In genomic region chr6:92983421-92983820, GRCm38 (mm10) we compare ENCODE assay signal across 9 mouse cellular contexts. TPM values are rescaled to one million over a fixed set of nuclear protein-coding genes. Genes with fewer than 3 reads are reported as not detected.
DNase-seq lines count a peak whose midpoint lies in the region; ATAC-seq lines count a peak whose summit lies in the region.
"Had no signal": no experiment of that assay in that cellular context is flagged by ENCODE, and none has a peak within 500 bp of the region (broad histone marks: within the 10 kb centered on the region; RNA-seq: fewer than 3 reads in every experiment).

No protein-coding gene starts in this region.

- no peaks in the 10 kb centered on the region for H3K9me3 ChIP-seq in heart, embryonic 13.5 days
- no peaks in the 10 kb centered on the region for H3K9me3 ChIP-seq in liver, embryonic 11.5 days (ENCODE audit: control insufficient read depth, low read length)

- WGBS in heart, embryonic 13.5 days = 45% methylated on average over 7 of the region's 7 CpGs
- 81% methylated on average over 7 of the region's 7 CpGs for WGBS in liver, embryonic 11.5 days

- no peak; the same call in 1 of the 2 replicates for ATAC-seq in heart, embryonic 13.5 days (ENCODE audit: extremely low read depth, insufficient number of reproducible peaks, low FRiP score, low TSS enrichment)
- no peak for ATAC-seq in liver, embryonic 11.5 days (replicated peaks; ENCODE audit: low FRiP score)

- H3K36me3 ChIP-seq in heart, embryonic 13.5 days = no peaks in the 10 kb centered on the region
- H3K36me3 ChIP-seq in liver, embryonic 11.5 days (ENCODE audit: control insufficient read depth, insufficient read depth, low read length) = no peaks in the 10 kb centered on the region
- H3K36me3 ChIP-seq: G1E had no signal

- peaks cover 52% of the 10 kb centered on the region for H3K4me1 ChIP-seq in heart, embryonic 13.5 days
- peaks cover 3% of the 10 kb centered on the region; the same call in 1 of the 2 replicates for H3K4me1 ChIP-seq in liver, embryonic 11.5 days (replicated peaks; ENCODE audit: control insufficient read depth, insufficient read depth, low read length)

- H3K27ac ChIP-seq in heart, embryonic 13.5 days (replicated peaks) = peak overlapping the region; percentile 4; the same call in 1 of the 2 replicates
- no peak overlapping the region for H3K27ac ChIP-seq in liver, embryonic 11.5 days (ENCODE audit: low read depth, low read length)

- H3K4me3 ChIP-seq in heart, embryonic 13.5 days = no peak overlapping the region
- no peak overlapping the region for H3K4me3 ChIP-seq in liver, embryonic 11.5 days (ENCODE audit: low read depth, low read length)

- no peak overlapping the region for H3K4me2 ChIP-seq in heart, embryonic 13.5 days
- no peak overlapping the region for H3K4me2 ChIP-seq in liver, embryonic 11.5 days

- no peaks in the 10 kb centered on the region for H3K27me3 ChIP-seq in heart, embryonic 13.5 days (replicated peaks)
- H3K27me3 ChIP-seq in liver, embryonic 11.5 days (replicated peaks; ENCODE audit: control insufficient read depth, insufficient read depth, low read length) = no peaks in the 10 kb centered on the region

- H3K9ac ChIP-seq in heart, embryonic 13.5 days = no peak overlapping the region
- no peak overlapping the region for H3K9ac ChIP-seq in liver, embryonic 11.5 days (ENCODE audit: low read depth, low read length)

- peak; percentile 20 for DNase-seq in left cerebral cortex, postnatal 4 days
- DNase-seq in left cerebral cortex, postnatal 14 days (ENCODE audit: low spot score in 2 of 2) = no peak
- DNase-seq in adrenal gland, postnatal 10 days = peak; percentile 77
- peak; percentile 61 for DNase-seq in lung, postnatal 36 days
- no peak for DNase-seq in liver, embryonic 11.5 days (ENCODE audit: low spot score)
- DNase-seq in frontal cortex, postnatal 25 days (ENCODE audit: low spot score in 2 of 2) = no peak

- intact Hi-C loops in left cerebral cortex, postnatal 4 days (cut with DNase I) = no loop called here
- intact Hi-C loops in left cerebral cortex, postnatal 14 days (cut with DNase I) = no loop called here

RNA-seq across cellular contexts. Expression of gene Adamts9, which starts 40.1 kb away (rescaled TPM):
- total RNA-seq in left cerebral cortex, postnatal 4 days (2021) = 1 to 10 TPM; 7.7 to 8.3 TPM
- total RNA-seq in left cerebral cortex, postnatal 14 days (2021) = 1 to 10 TPM; 4.9 TPM
- total RNA-seq in adrenal gland, postnatal 10 days (2021) = 10 to 100 TPM; 44.9 to 47.4 TPM
- 5.1 and 5.3 TPM in 2 replicates for polyA plus RNA-seq in heart, embryonic 13.5 days (2015; fragmentation: Nextera tagmentation; extraction: Ambion mirVana)
- polyA plus RNA-seq in liver, embryonic 11.5 days (2014; fragmentation: Nextera tagmentation; extraction: Ambion mirVana) = 4.0 and 5.7 TPM in 2 replicates
- total RNA-seq: megakaryocyte progenitor cell, adult 5-6 weeks had no signal
- polyA plus RNA-seq: G1E had no signal

Comparison
In these comparisons a context has a peak if more than half of its experiments do, and no peak if none do; other contexts are left out.
1. DNase-seq: peak in left cerebral cortex, postnatal 4 days (single experiment), adrenal gland, postnatal 10 days (single experiment) and lung, postnatal 36 days (single experiment); none in left cerebral cortex, postnatal 14 days (0 of 2), liver, embryonic 11.5 days (single experiment) and frontal cortex, postnatal 25 days (0 of 2).
2. RNA of gene Adamts9, which starts 40.1 kb away (total RNA-seq): 44.9 to 47.4 TPM in adrenal gland, postnatal 10 days; 7.7 to 8.3 TPM in left cerebral cortex, postnatal 4 days and 4.9 TPM in left cerebral cortex, postnatal 14 days; every median in the first group is over 4 times any median in the second.